ENCODE assay signal across 8 mouse cellular contexts in genomic region chr2:167071641-167072601, GRCm38 (mm10). TPM values are rescaled to one million over a fixed set of nuclear protein-coding genes. Genes with fewer than 3 reads are reported as not detected.
DNase-seq lines count a peak whose midpoint lies in the region; ATAC-seq and TF ChIP-seq lines count a peak whose summit lies in the region.

No protein-coding gene starts in this region.

- intact Hi-C loops in left cerebral cortex, postnatal 36 days (cut with DNase I): loop anchor here (1.0 to 5.0 kb wide), 4 partner anchors 39 to 207 kb away; no protein-coding TSS in a partner anchor

- no peaks in the 10 kb centered on the region for H3K36me3 ChIP-seq in embryonic facial prominence, embryonic 10.5 days (replicated peaks)
- H3K36me3 ChIP-seq in intestine, postnatal 0 days (ENCODE audit: control insufficient read depth, insufficient read depth): no peaks in the 10 kb centered on the region
- 0 out of 2 replicates have a peak, but pooled peaks cover under 1% of the 10 kb centered on the region for H3K36me3 ChIP-seq in midbrain, embryonic 10.5 days

- ATAC-seq in granulocyte monocyte progenitor cell, adult 5-6 weeks (replicated peaks; ENCODE audit: poor library complexity, severe bottlenecking): peak; percentile 87
- ATAC-seq in intestine, postnatal 0 days: peak; percentile 81

- DNase-seq in adrenal gland, postnatal 14 days: peak; percentile 97
- peak; percentile 95 for DNase-seq in embryonic facial prominence, embryonic 10.5 days (ENCODE audit: low spot score)
- peak; percentile 95 for DNase-seq in left cerebral cortex, postnatal 36 days (ENCODE audit: low spot score in 2 of 2)
- DNase-seq in midbrain, embryonic 10.5 days (ENCODE audit: low spot score): peak; percentile 94
- peak; percentile 94 for DNase-seq in right cerebral cortex, postnatal 36 days (ENCODE audit: low spot score in 2 of 2)
- peak; percentile 88 to 94 for DNase-seq in urinary bladder, postnatal 4 days (ENCODE audit: low spot score in 2 of 2)

- H3K4me1 ChIP-seq in embryonic facial prominence, embryonic 10.5 days: peaks cover 13% of the 10 kb centered on the region; the same call in 1 of the 2 replicates
- H3K4me1 ChIP-seq in intestine, postnatal 0 days (replicated peaks; ENCODE audit: control insufficient read depth, insufficient read depth, low read length): no peaks in the 10 kb centered on the region; the same call in 1 of the 2 replicates
- H3K4me1 ChIP-seq in midbrain, embryonic 10.5 days: peaks cover 11% of the 10 kb centered on the region

- peak overlapping the region; percentile 63 for H3K4me3 ChIP-seq in embryonic facial prominence, embryonic 10.5 days
- H3K4me3 ChIP-seq in intestine, postnatal 0 days (ENCODE audit: low read depth, low read length): peak overlapping the region; percentile 38
- peak overlapping the region; percentile 60 for H3K4me3 ChIP-seq in midbrain, embryonic 10.5 days

- TF ChIP-seq CTCF in intestine, postnatal 0 days (IDR thresholded peaks at IDR 0.05; ENCODE audit: low read depth): peak; percentile 100

- no peaks in the 10 kb centered on the region for H3K9me3 ChIP-seq in embryonic facial prominence, embryonic 10.5 days
- no peaks in the 10 kb centered on the region for H3K9me3 ChIP-seq in intestine, postnatal 0 days (ENCODE audit: control insufficient read depth)
- H3K9me3 ChIP-seq in midbrain, embryonic 10.5 days (replicated peaks): no peaks in the 10 kb centered on the region

- 8% methylated on average over 22 of the region's 22 CpGs for WGBS in embryonic facial prominence, embryonic 10.5 days
- 7% methylated on average over 22 of the region's 22 CpGs for WGBS in intestine, postnatal 0 days
- WGBS in midbrain, embryonic 10.5 days: 7% methylated on average over 22 of the region's 22 CpGs

- peak overlapping the region; percentile 87 for H3K27ac ChIP-seq in embryonic facial prominence, embryonic 10.5 days (replicated peaks)
- H3K27ac ChIP-seq in intestine, postnatal 0 days (ENCODE audit: low read depth, low read length): no peak overlapping the region
- H3K27ac ChIP-seq in midbrain, embryonic 10.5 days (replicated peaks): peak overlapping the region; percentile 88

- H3K9ac ChIP-seq in intestine, postnatal 0 days (ENCODE audit: low read depth, low read length): peak overlapping the region; percentile 12; the same call in 1 of the 2 replicates

- no peaks in the 10 kb centered on the region for H3K27me3 ChIP-seq in embryonic facial prominence, embryonic 10.5 days (replicated peaks; ENCODE audit: low read depth, poor library complexity, severe bottlenecking)
- no peaks in the 10 kb centered on the region for H3K27me3 ChIP-seq in intestine, postnatal 0 days (replicated peaks; ENCODE audit: control insufficient read depth, insufficient read depth, low read length)
- H3K27me3 ChIP-seq in midbrain, embryonic 10.5 days (ENCODE audit: low read depth, poor library complexity, severe bottlenecking): no peaks in the 10 kb centered on the region

- H3K4me2 ChIP-seq in intestine, postnatal 0 days (replicated peaks; ENCODE audit: low read depth): peak overlapping the region; percentile 68

RNA-seq across cellular contexts. Expression of gene Znfx1, which starts 9.1 kb away (rescaled TPM):
- 37.7 and 43.5 TPM in 2 replicates for total RNA-seq in adrenal gland, postnatal 14 days (2021)
- polyA plus RNA-seq in embryonic facial prominence, embryonic 10.5 days (2016; fragmentation: Nextera tagmentation; extraction: Ambion mirVana): 6.4 and 7.0 TPM in 2 replicates
- total RNA-seq in granulocyte monocyte progenitor cell, adult 5-6 weeks (2014; fragmentation: Nextera tagmentation): 25.4 and 28.2 TPM in 2 replicates
- 23.1 and 29.1 TPM in 2 replicates for total RNA-seq in granulocyte monocyte progenitor cell, adult 5-6 weeks (2017)
- 13.1 and 15.2 TPM in 2 replicates for polyA plus RNA-seq in intestine, postnatal 0 days (2015; fragmentation: Nextera tagmentation; extraction: Ambion mirVana)
- 10 to 100 TPM; 69.8 to 73.5 TPM for total RNA-seq in left cerebral cortex, postnatal 36 days (2021)
- polyA plus RNA-seq in midbrain, embryonic 10.5 days (2016; fragmentation: Nextera tagmentation; extraction: Ambion mirVana): 5.5 and 7.0 TPM in 2 replicates

RNA-seq across cellular contexts. Expression of gene Ddx27, which starts 56.9 kb away (rescaled TPM):
- 34.6 and 43.0 TPM in 2 replicates for total RNA-seq in adrenal gland, postnatal 14 days (2021)
- polyA plus RNA-seq in embryonic facial prominence, embryonic 10.5 days (2016; fragmentation: Nextera tagmentation; extraction: Ambion mirVana): 69.0 and 69.9 TPM in 2 replicates
- total RNA-seq in granulocyte monocyte progenitor cell, adult 5-6 weeks (2014; fragmentation: Nextera tagmentation): 61.9 and 68.6 TPM in 2 replicates
- total RNA-seq in granulocyte monocyte progenitor cell, adult 5-6 weeks (2017): 97.9 and 106 TPM in 2 replicates
- 15.8 and 16.3 TPM in 2 replicates for polyA plus RNA-seq in intestine, postnatal 0 days (2015; fragmentation: Nextera tagmentation; extraction: Ambion mirVana)
- 10 to 100 TPM; 26.0 to 39.1 TPM for total RNA-seq in left cerebral cortex, postnatal 36 days (2021)
- polyA plus RNA-seq in midbrain, embryonic 10.5 days (2016; fragmentation: Nextera tagmentation; extraction: Ambion mirVana): 63.9 and 69.3 TPM in 2 replicates
